Mouse (Mus musculus) cerebellum, adult 2 months (tissue): ENCODE measurements around the gene Slc24a1.

Source experiments
- CTCF ChIP-seq: fragments of 200-500 bp; IDR thresholded peaks from 2 replicates; pipeline ENCODE4 v1.5.1; 2011; ENCODE audit warnings: low read depth, mild to moderate bottlenecking, control low read depth, low read length, moderate library complexity, borderline replicate concordance; ENCODE audit not compliant: insufficient read depth
- POLR2A ChIP-seq: fragments of 200-500 bp; IDR thresholded peaks from 2 replicates; pipeline ENCODE4 v1.6.1; 2011; ENCODE audit warnings: low read length, control low read depth, borderline replicate concordance; ENCODE audit not compliant: insufficient read depth

- TF ChIP-seq CTCF (no peak), POLR2A (no peak)
Observed at GRCm38 (mm10) chr9:64987651-64988050, 36.2 kb upstream of the Slc24a1 start.
